Mouse (Mus musculus) CD4-positive helper T cell, adult 2 months (primary cell): ENCODE measurements around the gene Trpm8.
A peak's percentile ranks its signal among the peaks of the same experiment; 100 is the strongest.

ENCODE experiments used
- DNase-seq: peaks from one replicate; pipeline ENCODE4 v3.0.0-alpha.2; 2012; ENCODE audit warnings: low read depth, missing footprints, low spot score

Trpm8 gene

DNA sequence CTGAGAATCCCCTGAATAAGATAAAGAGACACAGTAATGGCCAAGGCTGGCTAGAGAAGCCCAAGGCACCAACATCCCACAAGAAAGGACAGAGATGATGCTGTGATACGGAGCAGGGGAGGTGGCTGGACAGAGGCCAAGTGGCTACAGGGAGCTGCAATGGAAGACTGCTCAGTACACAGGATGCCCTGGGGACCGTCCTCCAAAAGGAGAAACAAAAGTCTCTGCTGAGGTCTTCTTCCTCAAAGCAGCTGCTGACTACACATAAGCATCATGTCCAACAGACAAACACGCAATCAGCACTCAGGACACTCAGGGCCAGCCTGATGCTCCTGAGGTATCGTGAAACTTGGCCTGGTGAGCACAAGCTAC is 12.6 kb upstream of the Trpm8 start:
- DNase-seq = no peak

DNA sequence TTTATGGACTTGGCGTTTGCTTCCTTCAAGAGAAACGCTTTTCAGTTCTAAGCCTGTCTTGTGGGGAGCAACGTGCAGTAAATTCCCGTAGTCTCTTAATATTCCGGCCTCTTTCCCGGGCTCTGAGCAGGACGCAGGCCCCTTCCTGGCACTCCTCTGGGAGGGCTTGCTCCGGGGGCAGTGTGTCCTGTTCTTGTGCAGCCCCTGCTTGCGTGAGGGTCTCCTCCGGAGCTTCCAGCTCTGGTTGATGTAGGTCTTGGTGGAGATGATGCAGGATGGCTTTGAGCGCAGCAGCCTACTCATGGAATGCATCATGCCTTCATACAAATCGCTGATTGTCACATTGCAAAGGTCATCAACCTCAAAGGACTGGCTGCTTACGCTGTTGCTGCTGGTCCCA is 11.3 kb upstream of the Trpm8 start:
- no peak for DNase-seq

DNA sequence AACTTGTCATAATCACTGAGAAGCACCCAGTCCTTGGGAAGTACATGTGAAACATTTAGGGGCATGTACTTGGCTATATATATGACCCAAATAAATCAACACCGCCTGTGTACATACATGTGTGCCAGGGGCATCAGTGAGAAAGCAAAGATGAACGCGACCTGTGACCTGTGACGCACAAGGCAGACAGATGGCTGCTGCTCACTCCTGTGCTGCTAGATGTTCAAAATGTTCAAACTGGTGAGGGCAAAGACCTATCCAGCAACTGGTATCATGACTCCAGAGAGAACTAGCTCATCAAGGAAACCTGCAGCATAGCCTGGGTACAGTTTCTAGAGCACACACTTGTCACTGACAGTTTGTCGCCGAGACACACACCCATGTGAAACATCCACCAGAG is 10.0 kb upstream of the Trpm8 start:
- DNase-seq = no peak

DNA sequence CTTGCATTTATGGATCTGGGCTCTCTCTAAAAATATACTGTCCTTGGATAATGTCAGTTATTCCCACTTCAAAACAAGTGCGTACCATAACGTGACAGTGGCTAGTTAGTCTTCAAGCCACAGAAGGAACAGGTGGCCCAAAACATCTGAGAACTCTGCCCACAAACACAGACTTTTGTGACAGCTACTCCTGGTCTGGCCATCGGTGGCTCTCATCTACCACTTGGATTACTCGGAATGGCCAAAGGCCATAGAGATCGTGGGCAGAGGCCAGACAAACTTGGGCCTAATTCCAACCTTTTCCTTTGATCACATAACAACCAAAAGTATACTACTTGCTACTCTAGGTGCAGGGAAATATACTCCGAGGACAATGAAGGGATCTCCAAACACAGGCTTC is 9.4 kb upstream of the Trpm8 start:
- no peak for DNase-seq

DNA sequence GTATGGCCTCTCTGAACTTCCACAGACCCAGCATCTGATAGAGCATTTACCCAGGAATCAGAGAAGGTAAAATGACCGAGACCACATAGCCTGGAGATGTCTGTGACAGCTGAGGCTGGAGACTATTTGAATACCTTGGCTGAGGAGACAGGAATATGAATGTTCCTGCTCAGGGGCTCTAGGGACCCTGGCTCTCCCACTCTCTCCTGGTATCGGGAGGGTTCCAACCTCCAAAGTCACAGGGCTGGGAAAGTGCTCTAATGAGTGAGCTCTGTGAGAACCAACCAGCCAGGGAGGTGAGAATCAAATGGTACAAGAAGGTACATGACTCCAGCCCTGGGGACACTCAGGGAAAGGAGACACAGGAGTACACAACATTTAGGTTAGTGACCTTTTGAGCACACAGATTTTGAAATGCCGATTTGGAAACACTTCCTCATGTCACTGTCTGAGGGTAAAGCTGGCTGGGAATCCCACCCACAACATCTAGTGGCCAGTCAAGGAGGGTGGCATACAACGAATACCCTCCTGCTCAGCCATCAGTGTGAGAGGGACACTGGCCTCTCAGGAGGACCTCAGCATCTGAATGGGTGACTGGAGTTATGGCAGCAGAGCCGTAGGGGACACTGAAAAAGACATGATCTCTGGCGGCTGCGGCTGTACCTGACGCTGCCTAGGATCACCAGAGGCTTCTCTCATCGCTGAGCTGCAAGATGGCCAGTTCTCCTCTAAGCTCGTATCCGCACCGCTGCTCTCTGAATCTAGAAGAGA is 7.7 kb upstream of the Trpm8 start:
- no peak for DNase-seq

DNA sequence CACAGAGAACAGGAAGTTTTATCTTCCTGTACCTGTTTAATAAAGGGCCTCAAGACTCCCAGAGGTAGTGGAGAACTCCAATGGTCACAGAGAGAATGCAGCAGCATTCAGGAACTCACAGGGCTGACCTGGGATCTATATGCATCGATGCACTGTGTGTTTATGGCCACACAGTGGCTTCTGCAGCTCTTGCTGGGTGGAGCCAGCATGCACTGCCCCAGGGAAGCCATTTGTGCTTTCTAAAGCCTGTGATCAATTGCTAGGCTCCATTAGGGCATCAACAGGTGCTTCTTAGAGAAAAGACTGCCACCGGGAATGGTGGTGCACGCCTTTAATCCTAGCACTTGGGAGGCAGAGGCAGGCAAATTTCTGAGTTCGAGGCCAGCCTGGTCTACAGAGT is 4.6 kb upstream of the Trpm8 start:
- no peak for DNase-seq

DNA sequence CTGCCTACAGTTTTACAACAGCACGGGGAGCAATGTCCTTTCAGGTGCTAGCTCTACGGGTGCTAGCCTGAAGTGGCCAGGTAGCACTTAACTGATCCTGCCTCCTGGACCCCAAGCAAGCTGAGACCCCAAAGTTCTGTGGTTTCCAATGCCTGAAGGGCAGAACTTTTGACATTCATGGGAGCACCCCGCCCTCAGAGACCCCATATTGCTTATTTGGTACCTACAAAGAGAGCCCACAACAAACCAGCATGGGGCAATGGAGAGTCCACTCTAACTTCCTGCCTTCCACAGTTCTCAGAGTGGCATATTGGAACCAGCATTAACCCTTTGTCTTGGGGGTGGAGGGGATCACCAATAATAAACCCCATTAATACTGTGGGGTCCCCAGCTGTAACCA is 4.1 kb upstream of the Trpm8 start:
- no peak for DNase-seq

DNA sequence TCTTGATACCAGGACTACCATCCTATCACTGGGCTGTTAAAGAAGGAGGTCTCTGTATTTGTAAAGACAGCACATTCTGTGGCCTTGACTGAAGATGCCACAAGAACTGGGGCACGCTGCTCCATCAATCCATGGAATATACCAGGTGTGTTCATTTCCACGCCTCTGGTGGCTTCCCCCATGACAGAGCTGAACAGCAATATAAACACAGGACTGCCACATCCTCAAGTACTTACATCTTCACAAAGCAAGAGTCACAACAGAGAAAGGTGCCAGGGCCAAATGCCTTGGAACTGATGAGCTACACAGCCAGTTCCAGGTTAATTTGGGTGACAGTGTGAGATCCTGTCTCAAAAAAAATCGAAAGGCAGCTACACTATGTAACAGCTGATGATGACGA is 3.6 kb upstream of the Trpm8 start:
- DNase-seq = no peak

DNA sequence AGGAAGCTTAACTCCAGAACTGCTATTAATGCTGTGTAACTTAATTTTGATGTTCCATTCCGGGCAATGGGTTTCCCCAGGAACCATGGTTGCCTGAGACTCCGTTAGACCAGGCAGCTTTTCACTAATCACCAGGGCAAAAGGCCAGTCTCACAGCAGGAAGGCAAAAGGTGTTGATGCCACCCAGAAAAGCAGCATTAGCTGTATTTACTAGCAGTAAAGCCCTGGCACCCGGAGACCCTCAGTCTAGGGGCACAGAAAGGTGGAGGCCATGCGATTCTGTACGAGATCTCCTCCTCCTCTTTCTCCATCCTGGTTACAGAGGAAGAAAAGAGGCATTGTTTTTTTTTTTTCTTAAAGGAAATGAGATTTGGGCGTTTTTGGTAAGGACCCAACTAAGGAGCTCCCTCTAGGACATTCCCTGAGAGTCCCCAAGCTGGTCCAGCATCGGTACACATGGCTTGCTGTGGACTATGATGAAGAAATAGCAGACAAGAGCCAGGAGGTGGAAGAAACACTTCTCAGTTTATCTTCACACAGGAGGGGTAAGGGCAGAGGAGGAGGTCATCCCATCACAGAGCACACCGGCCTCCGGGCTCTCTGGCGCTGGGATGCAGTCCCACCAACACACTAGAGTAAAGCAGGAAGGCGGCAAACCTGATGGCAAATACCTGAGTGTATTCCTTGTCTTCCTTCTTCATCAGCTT is 2.9 kb upstream of the Trpm8 start:
- no peak for DNase-seq

DNA sequence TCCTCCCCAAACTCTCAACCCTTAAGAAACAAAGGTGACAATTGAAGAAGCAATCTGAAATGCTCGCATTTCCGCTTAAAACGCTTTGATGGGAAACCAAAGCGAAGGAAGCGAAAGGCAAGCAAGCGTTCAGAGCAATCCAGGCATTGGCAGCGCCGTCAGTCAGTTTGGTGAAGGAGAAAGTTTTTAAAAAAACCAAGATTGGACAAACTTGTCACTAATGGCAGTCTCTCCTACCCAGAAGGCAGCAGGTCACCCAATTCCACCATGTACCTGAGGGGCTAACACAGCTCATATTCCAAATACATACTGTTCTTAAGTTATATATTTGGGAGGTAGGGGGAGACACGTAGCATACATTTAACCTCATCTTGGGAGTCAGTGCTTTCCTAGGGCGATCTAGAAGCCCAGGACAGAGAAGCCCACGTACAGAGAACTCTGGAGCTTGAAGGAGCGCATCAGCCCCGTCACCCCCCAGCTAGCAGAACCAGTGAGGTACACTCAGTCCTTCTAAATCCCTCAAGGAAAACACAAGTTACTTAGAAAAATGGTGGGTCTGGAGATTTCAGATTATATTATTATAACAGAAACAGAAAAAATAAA is 2.3 kb upstream of the Trpm8 start:
- no peak for DNase-seq

DNA sequence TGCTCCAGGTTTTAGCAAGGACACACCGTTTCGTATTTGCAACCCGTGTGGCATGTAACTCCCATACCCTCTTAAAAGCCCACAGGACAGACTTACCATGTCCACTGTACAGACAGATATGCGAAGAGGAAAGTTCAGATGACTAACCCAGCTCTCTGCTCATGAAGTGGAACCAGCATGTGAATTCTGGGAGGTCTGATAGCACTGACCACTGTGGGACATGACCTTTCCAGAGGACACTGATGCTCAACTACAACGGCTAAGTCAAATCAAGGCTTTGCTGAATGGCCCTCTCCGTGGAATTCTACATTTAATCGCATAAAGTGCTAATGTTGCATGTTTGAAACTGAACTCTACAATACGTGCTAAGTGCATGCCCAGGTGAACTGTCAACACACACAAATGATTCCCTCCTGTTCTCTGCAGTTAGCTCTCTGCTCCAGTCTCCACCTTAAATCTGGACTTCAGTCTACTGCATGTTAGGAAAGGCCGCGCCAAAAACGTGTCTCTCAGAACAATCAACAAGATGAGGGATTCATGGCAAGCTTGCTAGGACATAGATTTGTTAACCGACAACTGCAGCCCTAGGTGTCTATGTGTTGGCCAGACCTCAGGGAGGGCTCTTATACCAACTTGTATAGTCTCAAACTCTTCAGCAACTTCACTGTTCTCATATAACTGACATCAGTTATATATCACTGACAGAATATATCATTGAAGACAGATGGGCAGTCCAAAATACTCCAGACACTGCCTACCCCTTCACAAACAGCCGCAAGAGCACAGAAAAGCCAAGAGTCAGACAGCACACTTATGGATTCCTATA is 1.6 kb upstream of the Trpm8 start:
- DNase-seq = no peak

DNA sequence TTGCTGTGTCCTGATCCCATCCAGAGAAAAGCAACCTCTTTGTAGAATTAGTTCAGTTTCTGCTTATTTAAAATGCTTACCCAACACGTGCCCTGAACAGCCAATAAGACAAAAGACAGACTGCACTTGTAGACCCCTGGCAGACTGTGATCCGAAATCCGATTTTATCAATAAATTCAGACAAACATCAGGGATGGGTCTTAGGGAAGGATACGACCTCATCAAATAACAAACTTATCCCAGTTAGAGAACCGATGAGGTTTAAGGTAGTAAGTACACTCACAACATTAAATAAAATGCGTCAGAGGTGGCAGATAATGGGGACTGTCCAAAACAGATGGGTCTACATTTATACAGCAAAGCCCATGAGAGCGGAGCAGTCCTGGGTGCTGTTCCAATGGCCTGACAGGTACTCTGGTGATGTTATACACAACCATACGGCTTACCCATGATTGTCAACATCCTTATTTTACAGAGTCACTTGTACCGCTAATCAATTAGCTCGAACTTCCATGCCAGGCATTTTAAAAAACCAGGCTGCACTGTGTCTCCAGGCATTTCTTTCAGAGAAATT is 850 bp upstream of the Trpm8 start:
- no peak for DNase-seq

DNA sequence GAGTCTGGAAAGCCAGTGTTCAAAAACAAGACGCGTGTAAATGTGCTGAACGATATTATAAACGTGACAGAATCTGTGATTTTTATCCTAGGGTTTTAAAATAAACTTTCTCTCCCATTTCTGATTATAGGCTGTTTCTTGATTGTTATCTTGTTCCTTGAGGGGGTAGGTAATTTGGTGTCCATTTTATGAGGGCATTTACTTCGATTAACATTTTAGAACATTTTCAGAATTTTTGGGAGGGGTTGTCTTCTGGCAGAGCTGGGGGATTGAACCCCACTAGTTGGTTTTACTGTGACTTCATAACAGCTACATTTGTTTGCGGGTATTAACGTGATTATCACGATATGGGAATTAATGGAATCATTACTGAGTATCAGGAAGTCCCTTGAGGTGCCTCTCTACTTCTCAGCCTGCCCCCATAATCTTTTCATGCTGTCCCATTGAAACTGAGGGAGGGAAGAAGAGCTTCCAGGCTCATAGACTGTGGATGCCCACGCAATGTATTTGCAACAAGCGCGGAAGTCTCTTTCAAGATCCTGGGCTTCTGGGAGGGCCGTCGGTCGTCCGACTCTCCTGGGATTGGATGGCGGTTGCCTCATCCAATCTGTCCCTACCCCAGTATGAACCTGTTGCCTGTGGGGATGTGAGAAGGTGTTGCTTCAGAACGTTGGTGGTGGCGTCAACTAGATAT is 504 bp downstream of the Trpm8 start:
- DNase-seq = peak; percentile 55

DNA sequence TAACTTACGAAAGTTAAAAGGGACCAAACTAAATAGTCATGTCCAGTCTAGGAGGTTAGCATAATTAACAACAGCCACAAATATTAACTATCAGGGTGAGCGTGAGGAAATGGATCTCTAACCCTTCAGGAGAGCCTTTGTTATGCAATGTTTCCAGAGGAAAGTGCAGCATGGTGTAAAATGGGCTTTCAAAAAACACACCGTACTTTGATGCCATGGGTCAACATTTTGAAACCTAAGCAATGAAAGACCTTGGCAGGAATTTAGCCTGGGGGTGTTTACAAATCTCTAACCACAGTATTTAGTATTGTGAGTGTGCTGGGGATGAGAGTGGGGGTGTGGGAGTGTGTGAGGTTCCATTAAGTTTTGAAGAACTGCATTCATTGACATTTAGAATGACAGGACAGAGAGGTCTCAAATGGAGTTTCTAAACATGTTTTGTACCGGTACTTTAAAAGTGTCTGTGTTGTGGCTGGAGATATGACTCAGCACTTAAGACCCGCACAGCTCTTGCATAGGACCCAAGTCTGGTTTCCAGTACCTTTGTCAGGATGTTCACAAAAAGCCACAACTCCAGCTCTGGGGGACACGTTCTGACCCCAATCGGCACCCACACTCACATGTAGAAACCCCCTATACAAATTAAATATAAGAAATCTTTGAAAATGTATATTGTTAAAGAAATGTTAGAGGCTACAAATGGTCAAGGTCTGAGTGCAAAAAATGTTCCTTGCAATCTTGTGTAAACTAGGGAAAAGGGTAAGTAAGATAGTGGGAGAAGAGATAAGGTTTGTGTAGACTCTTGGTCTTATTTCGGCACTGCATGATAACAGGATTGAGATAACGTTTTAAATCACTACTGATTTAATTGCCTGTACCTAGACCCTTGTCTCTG is 1.9 kb downstream of the Trpm8 start:
- no peak for DNase-seq

DNA sequence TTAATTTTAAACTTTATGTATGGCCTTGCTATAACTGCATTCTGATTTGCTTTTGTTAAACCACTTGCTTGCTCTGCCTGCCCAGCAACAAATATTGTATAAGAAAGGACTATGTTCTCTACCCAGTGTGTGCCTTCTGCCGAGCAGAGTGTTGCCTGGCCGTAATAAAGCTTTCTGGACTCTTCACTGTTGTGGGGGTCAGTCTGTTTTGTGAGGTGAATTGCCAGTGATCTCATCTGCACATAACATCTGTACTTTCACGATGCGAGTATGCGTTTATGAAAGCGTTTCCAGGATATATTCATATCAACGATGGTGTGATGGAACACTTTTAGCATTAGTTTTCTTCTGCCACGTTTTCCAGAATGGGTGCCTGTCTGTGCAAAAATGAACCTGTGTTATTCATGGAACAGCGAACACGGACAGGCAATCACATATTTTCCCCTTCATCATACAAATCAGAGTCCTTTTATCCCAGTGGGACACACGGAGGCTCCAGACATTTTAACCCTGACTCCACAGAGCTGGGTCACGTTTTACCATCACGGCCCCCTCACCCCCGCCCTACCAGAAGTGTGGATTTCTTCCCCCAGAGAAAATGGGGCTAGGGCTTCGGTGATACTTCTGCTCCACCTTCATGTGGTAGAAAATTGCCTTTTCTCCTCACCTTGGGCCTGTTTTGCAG is 2.7 kb downstream of the Trpm8 start:
- no peak for DNase-seq

DNA sequence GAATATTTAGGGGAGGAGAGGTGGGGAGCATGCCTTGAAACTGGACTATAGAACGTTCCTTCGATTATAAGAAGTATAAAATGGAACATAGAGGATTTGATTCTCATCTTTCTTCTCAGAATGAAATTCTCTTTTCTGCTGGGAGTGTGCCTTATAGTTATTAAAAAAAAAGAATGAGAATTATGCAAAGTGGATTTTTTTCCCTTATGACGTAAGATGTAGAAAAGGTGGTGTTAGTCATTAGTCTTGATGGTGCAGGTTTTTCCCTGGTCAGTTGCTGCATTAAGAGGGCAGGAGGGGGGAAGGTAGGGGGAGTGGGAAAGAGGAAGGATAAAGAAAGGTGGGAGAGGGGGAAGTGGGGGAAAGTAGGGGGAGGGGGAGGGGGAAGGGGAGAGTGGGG is 4.8 kb downstream of the Trpm8 start:
- no peak for DNase-seq

DNA sequence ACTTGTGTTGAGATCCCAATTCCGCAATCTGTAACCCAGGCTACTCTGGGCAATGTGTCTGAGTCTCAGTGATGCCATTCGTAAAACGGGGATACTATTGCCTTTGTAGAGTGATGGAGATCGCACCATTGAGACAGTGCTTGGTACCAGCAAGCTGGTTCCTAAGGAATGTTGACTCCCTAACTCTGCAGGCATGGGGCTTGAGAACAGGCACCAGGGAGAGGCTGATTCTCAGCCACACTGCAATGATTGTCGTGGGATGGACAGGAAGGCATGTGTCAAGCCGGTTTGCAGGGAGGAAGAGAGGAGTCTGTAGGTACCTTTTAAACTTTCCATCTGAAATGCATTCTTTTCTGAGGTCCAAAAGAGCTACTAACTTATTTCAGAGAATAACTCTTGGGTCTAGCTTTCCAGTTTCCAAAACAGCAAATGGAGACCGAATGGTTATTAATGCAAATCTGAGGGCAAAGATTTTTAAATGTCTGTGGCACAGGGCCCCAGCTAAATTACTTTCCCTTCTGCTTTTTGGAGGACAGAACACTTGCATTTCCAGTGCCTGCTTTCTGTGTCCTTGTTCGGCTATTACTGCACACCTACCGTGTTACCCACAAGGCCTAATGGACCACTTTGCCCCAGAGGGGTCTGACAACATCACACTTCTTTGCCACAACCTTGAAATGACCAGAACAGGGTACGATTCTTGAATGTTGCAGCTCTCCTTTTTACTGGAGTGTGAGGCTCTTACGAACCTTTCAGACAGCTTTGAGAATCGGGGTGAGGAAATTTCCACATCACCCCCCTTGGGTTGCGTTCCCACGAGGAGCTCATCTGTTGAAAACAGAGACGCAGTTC is 6.1 kb downstream of the Trpm8 start:
- no peak for DNase-seq

DNA sequence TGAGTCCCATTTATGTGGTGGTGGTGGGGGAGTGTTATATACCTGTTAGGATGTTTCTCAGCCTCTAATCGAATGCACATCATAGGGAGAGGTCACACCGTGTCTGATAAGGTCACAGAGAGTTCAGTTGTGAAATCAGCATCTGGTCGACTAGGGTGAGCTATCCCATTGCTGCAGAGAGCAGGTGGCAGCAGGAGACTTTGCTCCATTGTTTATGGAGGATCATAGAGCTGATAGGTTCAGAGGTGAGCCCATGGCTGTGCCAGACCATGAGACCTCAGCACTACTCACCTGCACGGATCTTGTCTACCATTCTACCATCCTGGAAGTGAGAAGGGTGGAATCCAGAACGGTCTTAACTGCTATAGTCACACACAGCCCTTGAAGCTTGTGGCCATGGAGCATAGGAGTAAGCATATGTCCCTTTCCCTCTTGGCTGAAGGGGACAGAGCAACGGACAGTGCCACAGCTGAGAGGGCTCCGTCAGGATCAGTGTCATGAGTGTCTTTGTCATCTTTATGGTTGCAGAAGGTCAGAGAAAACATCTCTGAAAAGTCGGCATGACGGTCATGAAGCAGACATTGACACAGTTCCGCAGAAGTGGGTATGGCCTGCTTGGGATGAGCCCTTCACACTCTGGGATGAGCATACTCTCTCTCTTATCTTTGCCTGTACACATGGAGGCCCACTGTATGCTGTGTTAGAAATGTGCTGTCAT is 6.9 kb downstream of the Trpm8 start:
- no peak for DNase-seq
